Mouse (Mus musculus): Measurements from ENCODE around the gene Thumpd2.

The Thumpd2 gene

DNA sequence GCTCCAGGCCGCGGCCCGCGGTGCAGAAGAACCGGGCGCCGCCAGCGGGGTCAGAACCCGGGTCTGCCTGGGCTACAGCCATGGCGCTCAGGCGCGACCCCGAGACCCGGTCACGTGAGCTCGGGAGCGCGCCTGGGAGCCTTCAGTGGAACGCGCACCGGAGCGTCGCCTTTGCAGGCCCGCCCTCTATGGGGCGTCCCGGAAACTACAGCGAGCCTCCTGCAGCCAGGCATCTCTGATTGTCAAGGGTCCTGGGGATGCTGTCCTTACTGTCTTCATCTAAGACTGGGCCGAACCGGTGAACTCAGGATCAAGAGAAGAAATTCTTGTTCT lies at the start of gene Thumpd2:
Thumpd2 (minus strand) TSS at position 104 of the 333 bp plus-strand sequence.
- peak; percentile 92 for DNase-seq (ENCODE audit: low spot score)

DNA sequence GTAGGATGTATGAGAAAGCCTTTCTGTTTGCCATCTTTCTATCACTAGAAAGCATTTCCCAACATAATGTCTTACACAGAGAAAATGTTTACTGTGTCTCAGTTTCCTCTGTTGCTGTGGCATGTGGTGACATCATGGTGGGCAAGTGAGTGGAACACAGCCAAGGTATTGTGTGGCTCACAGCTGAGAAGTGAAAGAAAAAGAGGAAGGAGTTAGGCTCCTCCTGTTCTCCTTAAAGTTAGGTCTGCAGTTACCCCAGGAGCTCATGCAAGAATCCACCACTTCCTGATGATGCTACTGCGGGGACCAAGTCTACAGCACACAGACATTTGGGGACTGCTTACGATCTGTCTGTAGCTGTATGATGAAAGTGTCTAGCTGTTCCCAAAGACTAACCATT lies 39.4 kb upstream of the Thumpd2 start:
- DNase-seq (ENCODE audit: low spot score) = no peak

DNA sequence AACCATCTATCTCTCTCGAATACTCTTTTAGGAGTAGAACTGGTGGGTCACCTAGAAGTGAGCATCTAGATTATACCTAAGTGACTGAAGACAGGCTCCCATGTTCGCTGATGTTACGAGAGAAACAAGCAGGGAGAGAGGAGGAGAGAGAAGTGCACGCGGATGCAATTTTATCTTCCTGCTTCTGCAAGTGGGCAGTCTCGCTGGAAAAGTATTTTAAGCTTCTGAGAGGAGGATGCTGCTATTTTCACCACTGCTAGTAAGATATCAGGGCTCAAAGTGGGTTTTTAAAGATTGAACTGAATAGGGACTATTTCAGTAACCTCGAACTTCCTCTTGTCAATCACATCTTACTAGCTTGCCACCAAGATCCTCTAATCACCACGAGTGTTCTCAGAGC lies 38.0 kb upstream of the Thumpd2 start:
- no peak for DNase-seq (ENCODE audit: low spot score)

DNA sequence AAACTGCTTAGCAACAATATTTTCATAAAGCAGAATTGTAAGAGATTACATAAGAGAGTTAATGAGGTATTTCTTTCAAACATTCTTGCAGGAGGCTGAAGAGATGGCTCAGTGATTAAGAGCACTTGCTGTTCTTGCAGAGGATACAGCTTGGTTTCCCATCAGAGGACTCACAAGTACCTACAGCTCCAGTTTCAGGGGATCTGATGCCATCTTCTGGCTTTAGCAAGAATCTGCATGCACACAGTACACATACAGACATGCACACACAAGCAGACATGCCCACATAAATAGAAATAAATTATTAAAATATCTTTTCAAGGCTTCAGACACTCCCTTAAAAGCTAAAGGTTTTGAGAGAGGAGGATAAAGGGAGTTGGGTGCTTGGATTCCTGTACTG lies 33.6 kb upstream of the Thumpd2 start:
- no peak for DNase-seq (ENCODE audit: low spot score)

DNA sequence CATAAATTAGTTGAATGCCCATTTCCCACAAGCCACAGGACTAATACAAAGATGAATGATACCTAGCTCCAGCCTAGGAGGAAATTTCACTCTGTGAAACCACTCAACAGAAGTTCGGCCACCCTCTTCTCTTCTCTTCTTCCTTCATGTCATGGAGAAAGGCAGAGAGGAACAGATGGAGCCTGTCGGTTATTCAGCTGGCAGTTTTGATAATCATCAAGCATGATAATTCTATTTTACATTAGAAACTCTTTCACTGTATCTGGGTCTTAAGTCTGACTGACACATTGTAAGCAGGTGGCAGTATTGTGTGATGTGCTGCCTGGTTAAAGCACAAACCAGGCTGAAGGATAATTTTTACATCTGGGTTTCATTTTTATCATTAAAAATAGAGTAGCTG lies 31.6 kb upstream of the Thumpd2 start:
- no peak for DNase-seq (ENCODE audit: low spot score)

DNA sequence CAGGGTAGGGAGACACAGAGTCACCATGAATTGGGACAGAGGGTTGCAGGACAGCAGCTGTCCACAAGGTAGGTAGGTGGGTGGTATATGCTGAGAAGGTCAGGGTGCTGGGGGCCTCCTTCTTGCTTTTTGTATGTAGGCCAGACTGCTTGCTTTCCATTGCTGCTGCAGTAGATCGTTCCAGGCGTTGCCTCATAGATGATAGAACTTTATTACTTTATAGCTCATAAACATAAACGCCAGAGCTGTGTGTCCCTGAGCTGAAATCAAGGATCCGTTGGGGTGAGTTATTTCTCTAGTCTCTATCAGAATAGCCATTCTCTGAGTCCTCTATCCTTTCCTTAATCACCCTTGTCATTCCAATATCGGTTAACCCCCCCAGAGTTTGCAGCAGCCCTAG lies 27.9 kb upstream of the Thumpd2 start:
- DNase-seq (ENCODE audit: low spot score) = no peak

DNA sequence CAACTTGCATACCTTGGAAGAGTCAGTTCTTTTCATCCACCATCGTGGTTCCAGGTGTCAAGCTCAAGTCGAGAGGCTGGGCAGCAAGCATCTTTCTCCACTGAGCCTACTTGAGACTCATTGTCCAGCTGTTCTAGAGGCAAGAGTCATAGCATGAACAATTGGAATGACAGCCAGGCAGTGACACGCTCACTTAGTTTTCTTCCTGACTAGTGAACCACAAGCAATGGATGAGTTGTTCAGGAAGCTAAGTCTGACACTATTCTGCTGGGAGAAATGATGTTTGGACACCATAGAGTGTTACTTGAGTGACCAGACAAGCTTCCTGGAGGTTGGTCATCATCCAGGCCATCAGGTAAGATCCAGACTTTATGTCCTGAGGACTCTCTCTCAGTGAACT lies 24.0 kb upstream of the Thumpd2 start:
- no peak for DNase-seq (ENCODE audit: low spot score)

DNA sequence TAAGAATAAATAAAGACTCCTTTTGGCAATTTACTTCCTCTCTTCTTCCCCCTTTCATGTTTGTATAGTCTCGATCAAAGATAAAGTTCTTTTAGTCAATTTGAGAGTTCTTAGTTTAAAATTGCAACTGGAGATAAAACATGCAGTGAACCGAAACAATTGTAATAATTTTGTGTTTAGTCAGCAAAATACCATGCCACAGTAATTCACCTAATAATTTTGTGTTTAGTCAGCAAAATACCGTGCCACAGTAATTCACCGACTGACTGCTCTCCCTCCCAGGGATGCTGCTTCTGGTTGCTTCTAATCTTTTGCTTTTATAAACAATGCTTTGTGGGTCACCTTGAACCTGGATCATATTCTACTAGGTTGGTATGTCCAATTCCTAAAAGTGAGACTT lies 22.9 kb upstream of the Thumpd2 start:
- DNase-seq (ENCODE audit: low spot score) = no peak

DNA sequence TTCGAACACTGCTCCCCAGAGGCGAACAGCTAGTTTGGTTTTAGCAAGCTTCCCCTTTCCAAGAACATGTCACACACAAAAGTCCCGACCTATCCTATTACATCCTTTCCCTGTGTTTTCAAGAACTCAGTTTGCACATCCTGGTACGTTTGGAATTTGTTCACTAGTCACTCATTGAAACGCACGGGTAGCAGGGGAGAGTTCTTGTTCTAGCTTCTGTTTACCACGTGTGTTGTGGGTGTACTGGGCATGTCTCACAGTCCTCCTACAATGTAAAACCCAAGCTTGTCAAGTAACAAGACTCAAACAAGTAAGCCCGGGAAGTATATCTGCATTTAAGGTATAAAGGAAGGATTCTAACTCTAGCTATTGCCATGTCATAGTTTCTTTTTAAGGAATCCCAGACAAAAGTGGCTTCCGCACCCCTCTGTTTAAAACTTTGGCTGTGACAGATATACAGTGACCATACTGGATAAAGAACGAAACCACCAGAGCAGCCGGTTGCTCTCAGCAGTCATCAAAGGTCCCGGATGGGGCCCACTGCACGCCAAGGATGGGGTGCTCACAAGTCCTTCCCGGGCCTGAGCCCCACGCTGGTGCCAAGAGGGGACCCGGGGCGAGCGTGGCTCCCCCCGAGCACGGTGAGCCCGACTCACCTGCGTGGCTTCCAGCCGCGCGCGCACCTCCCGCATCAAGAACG lies 453 bp downstream of the Thumpd2 start:
- peak; percentile 5 for DNase-seq (ENCODE audit: low spot score)

DNA sequence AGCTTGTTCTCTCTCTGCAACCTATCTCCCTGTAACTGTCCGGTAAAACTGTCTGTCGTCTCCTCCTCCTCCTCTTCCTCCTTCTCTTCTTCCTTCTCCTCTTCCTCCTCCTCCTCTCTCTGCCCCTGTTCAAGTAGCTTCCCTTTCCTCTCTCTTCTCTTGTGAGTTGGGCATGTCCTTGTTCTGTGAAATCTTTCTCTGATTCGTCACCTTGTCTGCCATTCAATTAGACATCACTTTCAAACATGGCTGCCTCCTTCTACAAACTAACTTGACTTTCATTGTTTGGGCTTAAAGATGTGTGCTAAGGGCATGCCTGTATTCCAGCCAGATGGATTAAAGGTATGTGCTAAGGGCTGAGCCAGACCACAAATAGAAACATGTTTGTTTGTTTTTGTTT lies 1.5 kb downstream of the Thumpd2 start:
- no peak for DNase-seq (ENCODE audit: low spot score)

DNA sequence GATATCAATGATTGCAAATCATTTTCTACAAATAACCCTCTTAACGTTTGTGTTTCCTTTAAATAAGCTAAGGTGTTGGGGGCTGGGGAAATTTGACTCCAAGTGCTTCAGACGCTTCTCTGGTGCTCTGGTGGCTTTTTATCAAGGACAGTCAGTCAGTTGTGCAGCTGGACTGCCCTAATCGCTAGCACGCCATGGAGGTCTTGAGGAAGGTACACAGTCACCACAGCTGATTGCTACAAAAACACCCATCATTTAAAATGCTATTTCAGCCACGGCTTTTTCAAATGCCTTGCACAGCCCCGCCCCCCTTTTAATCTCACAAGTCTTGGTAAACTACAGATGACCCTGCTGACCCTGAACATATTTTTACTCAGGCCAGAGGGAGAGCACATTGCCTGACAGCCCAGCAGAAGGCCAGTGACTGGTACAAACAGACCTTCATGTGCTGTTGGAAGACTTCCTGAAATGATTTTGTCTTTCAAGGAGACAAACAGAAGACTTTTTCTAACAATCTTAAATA lies 2.5 kb downstream of the Thumpd2 start:
- DNase-seq (ENCODE audit: low spot score) = no peak

DNA sequence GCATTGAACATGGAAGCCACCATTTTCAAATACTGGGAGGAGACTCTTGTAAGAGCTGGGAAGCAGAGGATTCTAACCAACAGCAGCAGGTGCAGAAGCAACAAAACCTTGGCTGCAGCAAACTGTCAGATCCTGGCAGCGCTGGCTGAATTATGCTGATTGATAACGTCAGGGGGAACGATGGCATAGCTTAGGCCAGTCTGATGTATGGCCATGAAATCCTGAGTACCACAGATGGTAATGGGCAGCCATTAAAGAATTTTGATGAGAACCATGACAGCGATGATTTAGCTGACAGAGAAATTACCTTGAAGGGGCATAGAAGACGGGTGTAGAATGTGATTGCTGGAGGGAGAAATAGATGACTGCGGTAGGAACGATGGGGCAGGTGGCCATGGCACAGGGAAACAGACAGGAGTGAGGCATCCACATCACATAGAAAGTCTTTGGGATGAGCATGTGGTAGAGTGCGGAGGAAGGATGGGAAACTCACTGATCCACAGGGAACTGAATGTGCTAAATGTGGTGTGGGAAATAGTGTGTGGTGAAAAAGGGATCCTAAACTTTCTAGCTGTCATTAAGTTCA lies 8.0 kb downstream of the Thumpd2 start:
- no peak for DNase-seq (ENCODE audit: low spot score)

DNA sequence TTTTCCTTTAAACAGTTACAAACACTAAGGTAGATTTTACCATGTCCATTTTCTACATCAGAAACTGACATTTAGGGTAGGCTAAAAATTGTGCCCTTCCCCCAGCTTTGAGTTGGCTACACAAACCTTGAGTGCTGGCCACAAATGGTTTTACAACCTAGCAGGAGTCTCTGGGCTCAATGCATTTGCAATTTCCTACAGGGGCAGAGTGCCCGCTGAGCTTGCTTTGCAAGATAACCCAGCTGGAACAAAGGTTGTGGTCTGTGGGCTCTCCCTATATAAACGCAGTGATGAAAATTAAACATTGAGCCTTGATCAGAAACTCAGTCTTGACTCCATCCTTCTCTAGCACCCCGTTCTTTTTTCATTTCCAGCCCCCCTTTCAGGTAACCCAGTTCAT lies 8.8 kb downstream of the Thumpd2 start:
- DNase-seq (ENCODE audit: low spot score) = no peak

DNA sequence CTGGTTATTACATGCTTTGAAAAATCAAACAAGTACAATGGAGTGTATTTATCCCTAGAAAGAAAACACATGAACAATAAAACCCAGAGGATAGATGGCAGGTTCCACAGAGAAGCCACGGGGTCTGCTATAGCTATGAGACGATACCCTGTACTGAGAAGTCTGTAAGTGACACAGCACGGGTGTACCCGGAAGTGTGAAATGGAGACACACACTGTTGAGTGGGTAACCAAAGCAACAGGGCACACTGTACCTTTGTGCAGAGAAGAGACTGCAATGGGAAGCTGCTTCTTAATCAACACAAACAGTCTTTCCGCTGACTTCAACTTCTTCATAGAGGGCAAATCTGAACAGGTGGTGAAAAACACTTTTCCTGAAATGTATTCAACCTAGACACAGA lies 9.4 kb downstream of the Thumpd2 start:
- no peak for DNase-seq (ENCODE audit: low spot score)

DNA sequence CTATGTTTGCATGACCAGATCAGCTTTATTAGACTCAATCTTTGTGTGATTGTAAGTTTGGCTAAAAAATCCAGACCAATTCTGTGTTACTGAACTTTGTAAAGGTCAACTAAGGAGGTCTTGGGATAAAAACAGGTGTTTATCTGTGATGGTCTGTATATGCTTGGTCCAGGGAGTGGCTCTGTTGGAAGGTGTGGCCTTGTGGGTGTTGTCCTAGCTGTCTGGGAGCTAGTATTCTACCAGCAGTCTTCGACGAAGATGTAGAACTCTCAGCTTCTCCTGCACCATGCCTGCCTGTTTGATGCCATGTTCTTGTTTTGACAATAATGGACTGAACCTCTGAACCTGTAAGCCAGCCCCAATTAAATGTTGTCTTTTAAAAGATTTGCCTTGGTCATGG lies 11.6 kb downstream of the Thumpd2 start:
- no peak for DNase-seq (ENCODE audit: low spot score)

DNA sequence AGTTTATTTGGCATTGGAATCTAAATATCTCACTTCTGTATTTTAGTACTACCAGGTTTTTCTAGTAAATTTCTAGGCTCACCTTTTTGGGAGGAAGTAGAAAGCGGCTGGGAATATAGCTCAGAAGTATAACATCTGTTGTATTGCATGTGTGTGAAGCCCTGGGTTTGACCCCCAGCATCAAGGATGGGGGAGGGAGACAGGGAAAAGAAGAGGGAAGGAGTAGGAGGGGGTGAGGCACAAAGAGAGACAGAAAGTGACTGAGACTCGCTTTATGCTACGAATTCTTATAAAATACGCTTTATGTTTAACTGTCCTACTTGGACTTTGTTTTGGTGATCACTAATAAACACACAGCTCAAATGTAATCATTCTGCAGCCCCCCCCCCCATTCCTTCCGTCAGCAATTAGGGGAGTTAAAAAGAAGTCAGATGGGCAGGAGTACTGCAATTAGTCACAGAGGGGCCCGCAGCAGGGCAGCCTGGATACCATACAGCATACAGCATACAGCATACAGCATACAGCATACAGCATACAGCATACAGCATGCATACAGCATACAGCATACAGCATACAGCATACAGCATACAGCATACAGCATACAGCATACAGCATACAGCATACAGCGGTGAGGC lies 16.8 kb downstream of the Thumpd2 start:
- DNase-seq (ENCODE audit: low spot score) = no peak

DNA sequence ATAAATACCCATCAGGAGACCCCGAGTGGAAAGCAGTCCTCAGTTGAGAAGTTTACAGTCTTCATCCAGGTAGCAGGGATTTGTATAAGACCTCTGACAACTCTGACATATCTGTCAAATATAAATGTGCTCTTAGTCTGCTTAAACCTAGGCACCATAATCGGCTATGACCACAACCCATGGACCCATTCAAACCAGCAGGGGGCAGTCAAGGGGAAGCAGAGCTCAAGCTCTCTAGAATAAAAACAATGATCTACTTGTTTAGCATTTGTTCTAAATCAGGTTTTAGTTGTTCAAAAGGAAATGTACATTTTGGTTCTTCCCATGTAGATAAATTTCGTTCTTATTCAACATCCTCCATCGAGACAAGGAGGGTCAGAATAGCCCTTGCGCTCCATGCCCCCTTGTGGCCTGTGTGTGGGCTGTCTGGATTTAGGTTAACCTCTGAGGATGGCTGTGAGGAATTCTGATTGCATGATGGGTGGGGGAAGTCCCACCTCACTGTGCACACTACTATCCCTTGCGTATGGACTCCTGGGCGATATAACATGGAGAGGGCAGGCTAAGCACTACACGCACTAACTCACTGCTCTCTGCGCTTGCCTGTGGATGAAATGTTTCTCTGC lies 19.2 kb downstream of the Thumpd2 start:
- peak; percentile 10 for DNase-seq (ENCODE audit: low spot score)

DNA sequence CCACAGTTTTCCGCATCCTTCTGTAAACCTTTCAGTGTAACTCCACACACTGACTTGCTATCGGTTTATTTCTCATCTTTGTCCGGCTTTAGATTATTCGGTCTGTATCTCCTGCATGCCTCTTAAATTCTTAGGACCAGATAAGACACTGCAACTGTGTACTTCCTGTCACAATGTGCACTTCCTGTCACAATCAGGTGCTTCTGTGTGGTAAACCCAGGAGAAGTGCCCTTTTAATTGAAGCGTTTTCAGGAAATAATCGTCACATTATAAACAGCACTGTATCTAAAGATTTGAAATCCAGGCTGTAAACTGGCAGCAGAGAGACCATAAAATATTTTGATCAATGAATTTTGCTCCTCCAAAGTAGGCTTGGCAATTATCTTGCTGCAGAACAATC lies 19.8 kb downstream of the Thumpd2 start:
- DNase-seq (ENCODE audit: low spot score) = no peak

DNA sequence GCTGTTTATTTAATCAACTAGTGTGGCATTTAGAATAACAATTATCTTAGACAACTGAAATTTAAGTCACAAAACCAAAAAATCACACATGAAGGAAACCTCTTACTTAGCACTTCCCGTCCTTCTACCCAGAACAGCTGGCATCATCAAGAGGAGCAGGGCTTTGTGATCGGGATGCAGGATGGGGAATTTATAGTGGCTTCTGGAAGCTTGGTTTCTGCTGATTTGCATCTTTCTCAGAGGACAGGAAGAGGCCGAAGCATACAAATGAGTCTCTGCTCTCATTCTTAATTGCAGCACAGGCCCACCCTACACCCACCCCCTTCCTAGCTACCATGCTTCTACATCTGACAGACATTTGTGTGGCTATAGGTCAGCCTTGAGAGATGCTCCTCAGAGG lies 20.5 kb downstream of the Thumpd2 start:
- no peak for DNase-seq (ENCODE audit: low spot score)

DNA sequence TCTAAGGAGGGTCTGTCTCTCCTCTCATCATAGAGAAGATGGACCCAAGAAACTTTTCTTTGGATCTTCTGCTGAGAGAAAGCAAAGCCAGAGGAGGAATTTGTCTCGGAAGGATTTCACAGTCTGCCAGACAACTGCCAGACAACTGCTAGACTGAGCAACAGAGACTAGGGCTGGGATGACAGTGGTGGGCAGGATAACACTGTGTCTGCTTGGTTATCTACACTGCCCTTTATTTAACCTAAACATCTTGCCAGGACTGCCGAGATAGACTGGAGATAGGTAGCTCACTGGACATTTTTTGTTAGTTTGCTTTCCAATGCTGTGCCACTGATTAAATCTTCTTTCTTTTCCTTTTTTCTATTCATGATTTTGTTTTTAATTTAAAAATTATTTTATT lies 23.2 kb downstream of the Thumpd2 start:
- no peak for DNase-seq (ENCODE audit: low spot score)

DNA sequence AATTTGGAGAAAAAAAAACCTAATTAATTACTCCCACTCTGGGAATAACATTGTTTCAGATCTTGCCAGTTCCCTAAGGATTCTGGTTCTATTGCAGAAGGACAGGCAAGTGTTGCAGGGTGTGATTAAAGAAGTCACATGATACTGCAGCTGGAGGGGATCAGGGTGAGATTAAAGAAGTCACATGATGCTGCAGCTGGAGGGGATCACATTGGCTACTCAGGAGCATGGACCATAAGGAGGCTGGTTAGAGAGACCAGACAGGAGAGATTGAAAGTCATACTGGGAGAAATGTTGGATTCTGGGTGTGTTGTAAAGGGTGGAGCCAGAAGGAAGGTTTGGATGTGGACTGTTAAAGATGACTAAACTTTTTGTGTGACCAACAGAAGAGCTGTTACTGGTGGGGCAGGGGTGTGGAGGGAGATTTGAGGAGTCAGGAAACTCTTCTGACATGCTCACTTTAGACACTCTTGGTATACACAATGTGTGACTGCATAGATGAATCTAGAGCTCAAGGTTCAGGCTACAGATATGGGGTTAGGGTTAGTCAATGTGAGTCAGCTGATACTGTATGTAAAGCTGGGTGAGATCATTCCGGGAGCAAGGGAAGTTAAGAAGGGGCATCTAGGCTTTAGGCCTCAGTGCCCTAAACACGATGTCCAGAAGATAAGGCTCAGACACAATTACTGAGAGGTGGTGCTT lies 26.0 kb downstream of the Thumpd2 start:
- DNase-seq (ENCODE audit: low spot score) = no peak

DNA sequence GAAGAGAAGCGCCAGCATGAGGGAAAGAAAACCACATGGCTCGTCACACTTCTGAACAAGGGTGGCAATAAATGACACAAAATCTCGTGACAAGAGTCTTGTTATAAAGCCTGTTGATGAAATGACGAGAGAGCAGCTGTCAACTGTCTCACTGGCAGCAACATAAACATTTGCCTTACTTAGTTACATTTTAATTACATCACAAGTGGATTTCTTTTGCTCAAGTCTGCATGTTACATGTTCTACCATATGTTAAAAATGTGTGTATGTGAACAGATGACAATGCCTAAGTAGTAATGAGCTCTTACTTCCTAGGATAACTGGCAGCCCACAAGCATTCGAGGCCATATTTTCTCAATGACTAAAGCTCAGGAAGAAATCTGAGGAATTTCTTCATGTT lies 29.5 kb downstream of the Thumpd2 start:
- DNase-seq (ENCODE audit: low spot score) = no peak

DNA sequence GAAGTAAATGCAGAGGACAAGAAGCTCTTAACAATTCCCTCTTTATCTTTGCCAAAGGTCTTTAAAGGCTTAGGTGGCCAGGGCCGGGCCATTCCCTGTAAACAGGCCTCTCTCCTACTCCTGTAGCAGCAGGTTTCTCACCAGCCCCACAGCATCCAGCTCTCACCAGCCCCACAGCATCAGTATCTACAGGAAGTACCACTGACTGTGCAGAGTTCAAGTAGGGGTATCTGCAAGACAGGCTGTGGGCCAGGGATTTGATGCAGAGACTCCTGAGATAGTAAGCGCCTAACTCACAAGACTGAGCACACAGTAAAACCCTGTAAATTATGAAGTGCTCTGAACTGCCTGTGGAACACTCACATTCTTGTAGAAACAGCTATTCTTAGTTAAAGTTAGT lies 31.9 kb downstream of the Thumpd2 start:
- DNase-seq (ENCODE audit: low spot score) = no peak

All from urinary bladder, postnatal 25 days (tissue).